Mouse (Mus musculus) kidney, postnatal 10 days (tissue): ENCODE measurements around the gene Mllt6.
"Not testable (repeated sequence)": the region's sequence is repeated elsewhere in the genome, so short reads cannot be mapped to it uniquely, and the experiment has no call there.

Experiments
- DNase-seq: peaks from one replicate; pipeline ENCODE4 v3.0.0; 2021; ENCODE audit warnings: mixed read lengths

The Mllt6 gene

DNA sequence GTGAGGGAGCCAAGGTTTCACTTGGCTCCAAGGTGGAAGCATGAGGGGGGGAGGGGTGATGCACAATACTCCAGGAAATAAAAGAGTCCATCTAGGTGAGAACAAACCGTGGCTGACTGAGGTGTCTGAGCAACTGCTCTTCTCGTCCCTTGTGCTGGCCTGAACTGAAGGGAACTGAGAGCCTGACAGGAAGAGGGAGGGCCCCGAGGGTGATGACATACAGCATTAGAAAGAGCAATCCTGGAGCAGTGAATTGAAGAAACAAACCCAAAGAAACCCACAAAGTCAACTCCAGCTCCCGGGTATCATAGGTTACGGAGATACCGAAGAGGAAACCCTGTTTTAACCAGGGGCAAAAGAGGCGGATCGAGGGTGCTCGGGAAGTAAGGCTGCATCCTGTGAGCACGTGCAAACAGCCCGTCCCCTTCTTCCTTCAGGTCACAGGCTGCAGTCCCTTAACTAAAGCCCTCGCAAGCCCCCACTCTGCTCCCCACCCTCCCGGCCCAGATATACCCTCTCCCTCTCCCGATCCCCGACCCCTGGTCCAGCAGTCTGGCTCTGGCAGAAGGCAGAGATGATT is 55.2 kb downstream of the Mllt6 start:
- no peak for DNase-seq

- DNase-seq: no peak
Observed at GRCm38 (mm10) chr11:97719041-97719440, 55.8 kb downstream of the Mllt6 start.

DNA sequence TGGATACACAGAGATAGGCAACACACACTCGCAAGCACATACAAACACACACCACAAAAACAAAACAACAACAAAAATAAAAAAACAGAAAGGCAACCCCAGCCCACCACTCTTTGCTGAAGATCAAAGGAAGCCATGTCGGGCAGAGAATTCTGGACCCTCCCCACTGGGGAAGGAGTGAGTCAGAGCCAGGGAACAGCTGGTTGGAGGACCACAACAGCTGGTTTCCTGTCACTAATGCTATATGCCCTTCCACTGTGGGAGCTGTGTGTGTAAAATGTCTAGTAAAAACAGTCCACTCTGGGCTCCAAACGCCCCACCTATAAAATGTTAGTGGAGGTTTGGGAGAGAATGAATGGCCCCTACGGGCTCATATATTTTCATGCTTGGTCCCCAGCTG is 58.1 kb downstream of the Mllt6 start:
- no peak for DNase-seq

DNA sequence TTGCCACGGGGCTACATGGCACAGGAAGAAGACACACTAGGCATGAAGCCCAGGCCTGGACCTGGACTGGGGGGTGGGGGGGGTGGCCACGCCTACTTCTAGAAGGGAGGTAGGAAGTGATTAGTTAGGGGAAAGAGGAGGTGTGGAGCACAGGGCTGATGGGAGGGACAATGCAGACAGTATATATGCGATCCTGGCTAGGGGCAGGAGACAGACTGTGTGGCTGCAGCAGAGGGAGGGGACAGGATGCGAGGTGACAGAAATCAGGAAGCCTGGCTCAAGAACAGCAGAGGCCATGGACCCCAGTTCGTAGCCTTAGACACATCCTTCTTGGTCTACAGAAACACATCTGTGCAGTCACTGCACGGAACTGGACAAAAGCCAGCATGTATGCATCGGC is 60.5 kb downstream of the Mllt6 start:
- peak; percentile 49 for DNase-seq

DNA sequence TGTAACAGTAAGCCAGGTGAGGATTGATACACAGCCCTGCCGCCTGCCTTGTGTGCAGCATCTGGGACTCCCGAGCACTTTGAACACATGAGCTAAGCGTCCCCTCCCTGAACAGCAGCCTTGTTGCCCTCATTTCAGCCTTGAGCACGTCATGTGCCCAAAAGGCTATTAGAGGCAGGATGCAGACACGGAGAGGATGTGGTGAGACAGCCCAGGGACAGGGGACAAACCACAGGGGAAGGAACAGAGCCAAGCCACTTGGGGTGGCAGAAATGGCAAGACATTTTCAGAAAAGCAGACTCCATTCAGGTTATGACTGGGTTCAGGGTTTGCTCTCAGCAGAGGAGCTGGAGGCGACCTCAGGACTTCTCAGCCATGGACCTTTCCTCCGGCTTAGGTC is 65.1 kb downstream of the Mllt6 start:
- no peak for DNase-seq

- no peak for DNase-seq
Observed at GRCm38 (mm10) chr11:97728730-97729129, 65.5 kb downstream of the Mllt6 start.

DNA sequence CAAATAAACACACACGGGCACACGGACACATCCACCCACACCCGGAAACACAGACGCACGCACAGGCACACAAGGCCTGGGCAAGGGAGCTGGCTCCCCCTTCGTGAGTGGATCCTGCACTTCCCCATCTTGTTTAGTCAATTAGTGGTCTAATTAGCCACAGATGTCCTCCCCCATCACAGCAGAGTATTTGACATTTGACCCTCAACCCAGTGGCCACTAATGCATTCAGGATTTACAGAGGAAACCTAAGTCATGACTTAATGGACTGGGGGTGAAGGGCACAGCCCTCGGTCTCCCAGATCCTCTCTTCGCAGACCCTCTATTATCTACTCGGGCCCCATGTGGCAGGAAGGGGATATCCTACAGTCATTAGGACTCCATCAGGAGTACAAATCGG is 70.5 kb downstream of the Mllt6 start:
- no peak for DNase-seq

DNA sequence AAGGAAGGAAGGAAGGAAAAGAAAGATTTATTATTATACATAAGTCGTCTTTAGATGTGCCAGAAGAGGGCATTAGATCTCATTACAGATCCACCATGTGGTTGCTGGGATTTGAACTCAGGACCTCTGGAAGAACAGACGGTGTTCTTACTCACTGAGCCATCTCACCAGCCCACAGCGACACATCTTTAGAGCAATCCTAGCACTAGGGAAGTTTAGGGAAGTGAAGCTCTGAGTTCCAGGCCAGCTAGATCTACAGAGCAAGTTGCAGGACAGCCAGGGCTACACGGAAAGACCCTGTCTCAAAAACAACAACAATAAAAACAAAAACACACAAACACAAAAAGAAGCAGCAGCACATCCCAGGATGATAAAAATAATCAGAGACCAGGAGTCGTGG is 71.6 kb downstream of the Mllt6 start:
- not testable (repeated sequence) for DNase-seq
